In the genomic region with DNA sequence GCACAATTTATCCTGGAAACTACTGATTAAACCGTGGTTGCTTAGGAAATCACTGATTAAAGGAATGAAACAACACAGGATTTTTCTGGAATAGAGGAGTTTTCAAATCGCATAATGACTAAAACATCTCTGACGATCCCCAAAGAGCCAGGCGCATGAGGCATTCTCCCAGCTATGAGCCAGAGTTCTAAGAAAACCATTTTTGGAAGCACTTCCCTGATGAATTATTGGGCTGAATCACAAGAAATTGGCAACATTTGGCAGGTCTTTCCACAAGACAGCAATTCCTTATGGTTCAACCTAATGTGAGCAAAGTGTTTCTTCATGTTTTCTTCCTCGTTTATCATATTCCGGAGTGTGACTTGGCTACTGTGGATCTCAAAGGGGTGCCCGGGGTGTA, we compare ENCODE assay signal across 22 mouse cellular contexts.
DNase-seq lines count a peak whose midpoint lies in the region; ATAC-seq lines count a peak whose summit lies in the region.
"Had no signal": no experiment of that assay in that cellular context is flagged by ENCODE, and none has a peak within 500 bp of the region (broad histone marks: within the 10 kb centered on the region; RNA-seq: fewer than 3 reads in every experiment).

No protein-coding gene starts in this region.

- no peak overlapping the region for H3K27ac ChIP-seq in kidney, embryonic 15.5 days
- H3K27ac ChIP-seq: forebrain, embryonic 10.5 days; heart, embryonic 15.5 days; hindbrain, embryonic 13.5 days; left cerebral cortex, adult 2 months; limb, embryonic 12.5 days; liver, embryonic 14.5 days; neural tube, embryonic 15.5 days had no signal

- DNase-seq in gastrocnemius, postnatal 25 days, result peak; percentile 49
- DNase-seq in gastrocnemius, postnatal 14 days, result no peak
- peak; percentile 34 for DNase-seq in lung, postnatal 36 days
- no peak for DNase-seq in lung, postnatal 4 days
- peak; percentile 24 to 42 for DNase-seq in adrenal gland, postnatal 36 days
- DNase-seq in skeletal muscle tissue, adult 2 months (ENCODE audit: low read depth, low spot score), result peak; percentile 78
- DNase-seq in kidney, postnatal 25 days, result no peak
- DNase-seq: cerebellum, postnatal 10 days; gastrocnemius, postnatal 10 days; kidney, postnatal 36 days had no signal

- H3K4me1 ChIP-seq in kidney, embryonic 15.5 days, result 0 out of 2 replicates have a peak, but pooled peaks cover 6% of the 10 kb centered on the region
- H3K4me1 ChIP-seq: forebrain, embryonic 10.5 days; heart, embryonic 15.5 days; hindbrain, embryonic 13.5 days; neural tube, embryonic 15.5 days had no signal

- no peaks in the 10 kb centered on the region for H3K9me3 ChIP-seq in kidney, embryonic 15.5 days (replicated peaks)
- H3K9me3 ChIP-seq: heart, embryonic 15.5 days; hindbrain, embryonic 13.5 days; neural tube, embryonic 15.5 days had no signal

- WGBS in kidney, embryonic 15.5 days, result 87% methylated on average over 7 of the region's 7 CpGs

- H3K4me3 ChIP-seq in kidney, embryonic 15.5 days (replicated peaks), result no peak overlapping the region
- H3K4me3 ChIP-seq: forebrain, embryonic 10.5 days; heart, embryonic 15.5 days; hindbrain, embryonic 13.5 days; left cerebral cortex, adult 2 months; limb, embryonic 12.5 days; neural tube, embryonic 15.5 days had no signal

- ATAC-seq in kidney, embryonic 15.5 days (replicated peaks; ENCODE audit: low FRiP score), result no peak
- ATAC-seq: intestine, postnatal 0 days; Patski had no signal

- no peaks in the 10 kb centered on the region for H3K36me3 ChIP-seq in kidney, embryonic 15.5 days
- H3K36me3 ChIP-seq: forebrain, embryonic 10.5 days; heart, embryonic 15.5 days; hindbrain, embryonic 13.5 days; limb, embryonic 12.5 days; neural tube, embryonic 15.5 days had no signal

- no peak overlapping the region for H3K4me2 ChIP-seq in kidney, embryonic 15.5 days
- H3K4me2 ChIP-seq: heart, embryonic 15.5 days; hindbrain, embryonic 13.5 days; limb, embryonic 12.5 days; midbrain, embryonic 11.5 days; neural tube, embryonic 15.5 days had no signal

- H3K27me3 ChIP-seq in kidney, embryonic 15.5 days, result no peaks in the 10 kb centered on the region
- H3K27me3 ChIP-seq: CH12.LX; heart, embryonic 15.5 days; hindbrain, embryonic 13.5 days; limb, embryonic 12.5 days; neural tube, embryonic 15.5 days; Patski had no signal

- intact Hi-C loops in gastrocnemius, postnatal 14 days (cut with DNase I; ENCODE audit: low total_unique reads), result no loop called here

- H3K9ac ChIP-seq in kidney, embryonic 15.5 days, result no peak overlapping the region
- H3K9ac ChIP-seq: heart, embryonic 15.5 days; hindbrain, embryonic 13.5 days; limb, embryonic 12.5 days; liver, embryonic 14.5 days; neural tube, embryonic 15.5 days had no signal

Comparison
In these comparisons a context has a peak if more than half of its experiments do, and no peak if none do; other contexts are left out.
1. DNase-seq: peak in gastrocnemius, postnatal 25 days (single experiment), lung, postnatal 36 days (single experiment), adrenal gland, postnatal 36 days (2 of 2) and skeletal muscle tissue, adult 2 months (single experiment); none in gastrocnemius, postnatal 14 days (single experiment), lung, postnatal 4 days (0 of 2) and kidney, postnatal 25 days (0 of 2).